Mouse (Mus musculus) fibroblast of lung, adult 2 months (primary cell): Measurements from ENCODE around the gene 4933424G06Rik.

Experiments used
- DNase-seq: peaks from one replicate; pipeline ENCODE4 v3.0.0-alpha.2; 2011; ENCODE audit warnings: low read depth

4933424G06Rik gene

GRCm38 (mm10) chr1:36769951-36770350, 60.0 kb downstream of the 4933424G06Rik start:
- DNase-seq = no peak

DNA sequence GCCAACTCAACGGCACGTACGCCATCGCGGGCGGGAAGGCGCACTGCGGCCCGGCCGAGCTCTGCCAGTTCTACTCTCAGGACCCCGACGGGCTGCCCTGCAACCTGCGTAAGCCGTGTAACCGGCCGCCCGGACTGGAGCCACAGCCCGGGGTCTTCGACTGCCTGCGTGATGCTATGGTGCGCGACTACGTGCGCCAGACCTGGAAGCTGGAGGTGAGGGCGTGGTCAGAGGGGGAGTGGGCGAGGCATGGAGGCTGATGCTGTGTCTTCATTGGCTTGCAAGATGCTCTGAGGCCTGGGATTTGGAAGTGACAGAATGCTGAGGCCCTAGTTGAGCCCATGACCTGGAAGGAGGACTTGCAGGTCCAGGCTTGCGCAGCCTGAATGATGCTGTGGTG, 61.0 kb downstream of the 4933424G06Rik start:
- no peak for DNase-seq

- DNase-seq = no peak
Observed at GRCm38 (mm10) chr1:36772198-36772934, 62.4 kb downstream of the 4933424G06Rik start.

DNA sequence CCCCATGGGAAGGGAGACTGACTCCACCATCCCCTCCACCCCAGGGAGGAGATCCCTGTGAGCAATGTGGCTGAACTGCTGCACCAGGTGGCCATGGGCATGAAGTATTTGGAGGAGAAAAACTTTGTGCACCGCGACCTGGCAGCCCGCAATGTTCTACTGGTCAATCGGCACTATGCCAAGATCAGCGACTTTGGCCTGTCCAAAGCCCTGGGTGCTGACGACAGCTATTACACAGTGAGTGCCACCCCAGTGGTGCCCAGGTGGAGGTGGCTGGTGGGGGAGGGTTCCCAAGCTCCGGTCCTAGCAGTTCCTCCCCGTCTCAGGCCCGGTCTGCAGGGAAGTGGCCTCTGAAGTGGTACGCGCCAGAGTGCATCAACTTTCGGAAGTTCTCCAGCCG, 70.8 kb downstream of the 4933424G06Rik start:
- no peak for DNase-seq

GRCm38 (mm10) chr1:36782476-36782875, 72.5 kb downstream of the 4933424G06Rik start:
- no peak for DNase-seq

DNA sequence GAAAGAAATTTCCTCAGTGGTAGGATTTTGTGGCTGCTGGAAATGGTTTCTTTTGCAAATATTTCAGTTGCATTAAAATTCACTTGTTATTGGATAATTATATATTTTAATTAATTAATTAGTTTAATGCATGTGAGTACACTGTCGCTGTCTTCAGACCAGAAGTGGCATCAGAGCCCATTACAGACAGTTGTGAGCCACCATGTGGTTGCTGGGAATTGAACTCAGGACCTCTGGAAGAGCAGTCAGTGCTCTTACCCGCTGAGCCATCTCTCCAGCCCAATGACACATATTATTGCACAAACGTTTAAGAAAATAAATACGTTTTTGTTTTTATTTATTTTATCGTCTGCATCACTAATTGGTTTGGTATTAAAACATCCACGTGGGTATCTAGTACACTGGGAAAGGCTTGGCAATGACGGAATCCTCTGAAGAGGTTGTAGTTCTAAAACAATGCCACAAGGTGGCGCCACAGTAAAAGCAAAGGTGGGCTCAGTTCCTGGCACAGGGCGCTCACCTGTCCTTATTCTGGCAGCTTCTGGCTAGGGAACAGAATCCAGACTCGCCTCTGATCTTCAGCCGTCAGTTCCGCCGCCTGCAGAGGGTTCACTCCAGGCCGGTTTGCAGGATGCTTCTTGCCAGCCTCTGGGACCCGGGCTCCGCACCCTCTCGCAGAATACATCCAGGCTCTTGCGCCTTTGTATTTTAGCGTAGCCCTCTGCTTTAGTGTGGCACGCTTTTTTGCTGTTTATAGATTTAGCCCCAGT, 74.6 kb downstream of the 4933424G06Rik start:
- DNase-seq = no peak

GRCm38 (mm10) chr1:36785238-36785641, 75.3 kb downstream of the 4933424G06Rik start:
- no peak for DNase-seq

- no peak for DNase-seq
Observed at GRCm38 (mm10) chr1:36786377-36786776, 76.4 kb downstream of the 4933424G06Rik start.

DNA sequence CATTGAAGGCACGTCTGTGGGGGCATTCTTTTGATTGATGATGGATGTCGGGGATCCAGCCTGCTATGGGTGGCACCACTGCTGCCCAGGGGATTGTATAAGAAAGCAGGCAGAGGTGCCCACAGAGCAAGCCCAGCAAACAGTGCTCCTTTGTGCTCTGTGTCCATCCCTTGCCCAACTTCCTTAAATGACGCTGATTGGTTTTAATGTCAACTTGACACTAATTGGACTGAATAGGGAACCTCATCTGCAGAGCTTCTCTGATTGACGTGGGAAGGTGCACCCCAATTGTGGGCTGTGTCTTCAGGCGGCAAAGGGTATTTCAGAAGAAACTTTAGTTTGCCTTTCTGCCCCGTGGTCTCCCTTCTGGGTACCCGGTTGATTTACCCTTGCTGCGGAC, 79.5 kb downstream of the 4933424G06Rik start:
- no peak for DNase-seq

DNA sequence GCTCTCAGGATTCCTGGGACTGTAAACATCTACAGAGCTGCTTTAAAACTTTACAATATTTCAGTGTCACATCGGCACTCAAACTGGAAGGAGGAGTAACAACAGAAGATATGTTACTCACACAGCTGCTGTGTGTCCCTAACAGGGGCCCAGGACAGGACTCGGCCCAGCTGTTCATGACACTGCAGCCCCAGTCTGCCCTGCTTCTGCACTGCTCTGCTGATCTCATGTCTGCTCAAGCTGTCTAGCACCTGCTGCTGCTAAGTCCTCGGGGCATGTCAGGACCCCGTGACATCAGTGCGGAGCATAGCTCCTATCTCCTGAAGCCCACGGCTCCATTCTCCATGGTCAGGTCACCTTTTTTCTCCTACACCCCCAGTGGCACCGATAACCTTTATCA, 86.8 kb downstream of the 4933424G06Rik start:
- no peak for DNase-seq

- DNase-seq = no peak
Observed at GRCm38 (mm10) chr1:36797481-36797880, 87.5 kb downstream of the 4933424G06Rik start.

DNA sequence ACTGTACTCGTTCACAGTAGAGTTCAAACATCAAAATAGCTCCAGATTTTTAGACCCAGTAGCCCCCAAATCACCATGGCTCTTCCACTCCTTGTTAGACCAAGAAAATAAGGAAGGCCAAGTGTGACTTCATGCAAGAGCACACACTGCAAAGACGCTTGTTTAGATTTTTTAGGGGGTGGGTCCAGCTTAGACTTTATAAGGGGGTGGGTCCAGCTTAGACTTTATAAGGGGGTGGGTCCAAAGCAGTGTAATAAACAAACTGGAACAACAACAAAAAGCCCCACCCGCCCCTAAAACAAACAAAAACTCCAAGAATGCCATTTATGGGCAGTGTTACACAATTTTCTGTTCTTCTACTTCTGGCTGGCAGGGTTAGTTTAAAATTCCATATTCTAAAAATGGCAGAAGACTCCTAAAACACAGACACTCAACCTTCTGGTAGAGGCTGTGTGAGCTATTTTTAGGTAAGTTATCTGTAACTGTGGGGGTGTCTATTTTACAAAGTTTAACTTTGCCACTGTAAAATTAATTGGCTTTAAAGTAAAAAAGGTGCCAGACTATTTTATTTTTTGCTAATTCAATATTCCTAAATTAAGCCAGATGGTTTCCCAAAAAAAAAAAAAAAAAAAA, 90.5 kb downstream of the 4933424G06Rik start:
- no peak for DNase-seq

- no peak for DNase-seq
Observed at GRCm38 (mm10) chr1:36804259-36804658, 94.3 kb downstream of the 4933424G06Rik start.

GRCm38 (mm10) chr1:36804833-36805232, 94.9 kb downstream of the 4933424G06Rik start:
- no peak for DNase-seq

DNA sequence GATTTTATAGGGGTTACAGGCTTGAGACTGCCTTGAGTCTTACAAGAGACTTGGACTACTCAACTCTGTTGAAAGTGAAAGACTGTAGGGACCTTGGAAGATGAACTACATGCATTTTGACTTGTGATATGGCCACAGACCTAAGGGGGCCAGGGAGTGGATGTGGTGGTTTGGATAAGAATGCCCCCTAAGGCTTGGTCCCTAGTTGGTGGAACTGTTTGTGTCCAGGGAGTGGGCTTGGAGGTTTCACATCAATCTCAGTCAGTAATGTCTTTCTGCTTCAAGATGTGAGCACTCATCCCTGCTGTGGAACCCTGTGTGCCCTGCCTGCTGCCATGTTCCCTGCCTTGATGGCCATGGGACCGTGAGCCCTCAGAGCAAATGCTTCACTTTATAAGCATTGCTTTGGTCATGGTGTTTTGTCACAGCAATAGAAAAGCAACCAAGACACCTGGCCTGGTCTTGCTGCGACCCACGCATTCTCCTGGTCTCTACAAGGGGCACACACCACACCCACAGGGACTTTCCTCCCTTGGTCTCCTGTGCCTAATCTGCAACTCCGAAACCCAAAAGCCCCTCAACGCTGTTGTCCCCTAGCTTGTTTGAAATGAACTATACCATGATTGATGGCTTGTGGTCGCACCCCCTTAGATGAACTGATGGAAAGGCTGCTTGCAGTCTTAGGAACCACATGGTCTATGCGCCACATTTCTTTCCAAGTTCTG, 96.4 kb downstream of the 4933424G06Rik start:
- DNase-seq = no peak

DNA sequence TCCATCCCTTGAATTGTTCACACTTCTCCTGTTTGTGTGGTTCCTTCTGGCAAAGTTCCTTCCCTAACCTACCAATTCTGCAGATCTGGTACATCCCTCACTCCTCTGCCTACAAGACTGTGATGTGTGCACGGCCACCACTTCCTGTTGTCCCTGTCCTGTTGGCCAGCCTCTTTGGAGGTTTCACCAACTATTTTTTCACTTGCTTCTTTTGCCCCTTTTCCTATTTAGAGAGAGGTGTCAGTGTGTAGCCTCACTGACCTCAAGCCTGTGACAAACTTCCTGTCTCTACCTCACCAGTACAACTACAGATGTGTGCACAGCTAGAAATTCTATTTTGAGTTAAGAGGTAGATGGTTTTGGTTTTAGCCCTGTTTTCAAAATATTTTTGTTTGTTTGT, 97.1 kb downstream of the 4933424G06Rik start:
- no peak for DNase-seq
